Mouse (Mus musculus) monocyte, adult 2 months (primary cell): ENCODE data around the gene Arhgef28.

Experiments
- DNase-seq, 2 experiments: peaks; one replicate each; pipeline ENCODE4 v3.0.0; 2022; ENCODE audit warnings: low spot score in 2 of 2, low read depth in 1 of 2

Gene Arhgef28

GRCm38 (mm10) chr13:97853356-97853968, 352.8 kb downstream of the Arhgef28 start:
- no peak for DNase-seq
